Mouse (Mus musculus): ENCODE measurements at regions not wholly inside any gene's neighbourhood (a gene's known extent, or its start where the extent isn't known, plus 50 kb on each side); places are given as distances from the start of the nearest gene placed in this dataset.

GRCm38 (mm10) chr17:44420098-44421070 lies 232.0 kb downstream of the Clic5 start:
- no peak for DNase-seq (ENCODE audit: low spot score)

- DNase-seq (ENCODE audit: low spot score) = no peak
These were observed 233.8 kb downstream of the Clic5 start for GRCm38 (mm10) chr17:44422161-44422560.

- DNase-seq (ENCODE audit: low spot score) = no peak
These were observed 234.5 kb downstream of the Clic5 start for GRCm38 (mm10) chr17:44422865-44423264.

- no peak for DNase-seq (ENCODE audit: low spot score)
These were observed 235.1 kb downstream of the Clic5 start for GRCm38 (mm10) chr17:44423471-44423985.

- DNase-seq (ENCODE audit: low spot score) = peak; percentile 31
These were observed 244.3 kb downstream of the Clic5 start for GRCm38 (mm10) chr17:44432524-44433295.

GRCm38 (mm10) chr17:44433296-44433653 lies 244.9 kb downstream of the Clic5 start:
- DNase-seq (ENCODE audit: low spot score) = no peak

- DNase-seq (ENCODE audit: low spot score) = no peak
These were observed 248.2 kb downstream of the Clic5 start for GRCm38 (mm10) chr17:44436536-44437043.

GRCm38 (mm10) chr17:44438526-44438925 lies 250.1 kb downstream of the Clic5 start:
- DNase-seq (ENCODE audit: low spot score) = no peak

GRCm38 (mm10) chr17:44443460-44443859 lies 255.1 kb downstream of the Clic5 start:
- peak; percentile 45 for DNase-seq (ENCODE audit: low spot score)

- no peak for DNase-seq (ENCODE audit: low spot score)
These were observed 257.0 kb downstream of the Clic5 start for GRCm38 (mm10) chr17:44445361-44445760.
